Mouse (Mus musculus): Measurements from ENCODE around the gene Kif9. TPM values are rescaled to one million over a fixed set of nuclear protein-coding genes. Genes with fewer than 3 reads are reported as not detected.

Gene Kif9
- total RNA-seq, 2 experiments from 2014 or later: 4.4 to 4.5 TPM

Other genes with a start within 250 kb of the Kif9 start
- gene Cspg5, start 233.2 kb upstream of the Kif9 start, total RNA-seq (2021): 100 to 1,000 TPM; 529 to 558 TPM
- gene Elp6, start 171.8 kb upstream of the Kif9 start, total RNA-seq (2021): 10 to 100 TPM; 13.0 to 13.6 TPM
- 100 to 1,000 TPM in 1 of 2 experiments, 10 to 100 TPM in 1; 98.0 to 106 TPM for gene Scap, start 143.7 kb upstream of the Kif9 start, total RNA-seq (2021)
- gene Ptpn23, start 68.7 kb upstream of the Kif9 start, total RNA-seq (2021): 10 to 100 TPM; 49.0 to 50.1 TPM
- gene Ngp, start 57.2 kb upstream of the Kif9 start, total RNA-seq (2021): not detected
- gene Klhl18, start 264 bp upstream of the Kif9 start, total RNA-seq (2021): 10 to 100 TPM; 37.6 to 45.2 TPM
- 10 to 100 TPM; 77.2 to 80.2 TPM for gene Setd2, start 55.6 kb downstream of the Kif9 start, total RNA-seq (2021)
- gene Nradd, start 147.5 kb downstream of the Kif9 start, total RNA-seq (2021): 1 to 10 TPM; 1.0 to 2.0 TPM
- 10 to 100 TPM; 12.6 to 12.7 TPM for gene Nbeal2, start 177.2 kb downstream of the Kif9 start, total RNA-seq (2021)
- 10 to 100 TPM; 43.6 to 44.0 TPM for gene Ccdc12, start 179.5 kb downstream of the Kif9 start, total RNA-seq (2021)

Measured in left cerebral cortex, postnatal 10 days (tissue).